Mouse (Mus musculus): ENCODE measurements around the gene Rictor. TPM values are rescaled to one million over a fixed set of nuclear protein-coding genes. Genes with fewer than 3 reads are reported as not detected.

Gene Rictor
- polyA plus RNA-seq, 1 experiment from 2014 or later = 59.3 TPM

DNA sequence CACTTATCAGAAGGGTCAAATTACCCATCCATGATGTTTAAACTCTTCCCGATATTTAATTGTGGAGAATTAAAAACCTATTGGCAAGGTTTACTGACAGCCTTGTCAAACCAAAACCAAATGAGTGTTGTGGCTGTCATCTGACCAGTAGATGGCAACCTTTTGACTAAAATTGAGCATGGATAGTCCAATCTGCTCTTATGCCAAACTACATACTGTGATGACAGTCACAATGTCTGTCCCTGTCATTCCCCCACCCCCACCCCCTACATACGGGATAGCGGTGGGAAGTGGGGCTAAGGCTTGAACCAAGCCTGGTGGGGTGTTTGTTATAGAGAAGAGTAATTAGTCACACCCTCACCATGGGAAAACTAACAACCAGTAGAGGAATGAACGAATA is 132.0 kb downstream of the Rictor start:
- Histone ChIP-seq H3K9ac (no peak overlapping the region), H3K36me3 (replicated peaks) (no peaks in the 10 kb centered on the region), H3K4me1 (no peaks in the 10 kb centered on the region), H3K9me3 (no peaks in the 10 kb centered on the region), H3K27ac (no peak overlapping the region), H3K4me2 (no peak overlapping the region), H3K27me3 (replicated peaks) (no peaks in the 10 kb centered on the region), H3K4me3 (no peak overlapping the region)
- 59% methylated on average over 4 of the region's 4 CpGs for WGBS
- ATAC-seq (replicated peaks) = peak; percentile 66

DNA sequence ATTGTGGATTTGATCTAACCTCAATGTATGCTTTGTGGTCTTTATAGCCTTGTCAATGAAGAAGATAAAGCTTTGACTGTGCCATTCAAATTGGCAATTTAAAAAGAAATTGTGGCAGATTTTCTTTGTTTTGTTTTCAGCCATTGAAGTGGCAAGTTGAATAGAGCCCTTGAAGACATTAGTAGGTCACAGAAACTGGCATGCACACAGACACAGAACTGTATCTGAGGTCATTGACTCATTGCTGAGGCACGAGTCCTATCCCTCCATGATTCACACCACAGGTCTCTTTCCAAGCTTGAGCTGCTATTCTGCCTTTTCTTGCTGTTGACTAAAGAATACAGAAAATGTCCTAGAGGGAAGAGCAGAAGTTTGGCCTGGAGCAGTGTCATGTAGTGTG is 141.7 kb downstream of the Rictor start:
- no peak overlapping the region for H3K9ac ChIP-seq
- H3K4me1 ChIP-seq = no peaks in the 10 kb centered on the region
- no peaks in the 10 kb centered on the region for H3K9me3 ChIP-seq
- H3K4me2 ChIP-seq = no peak overlapping the region
- no peaks in the 10 kb centered on the region for H3K36me3 ChIP-seq (replicated peaks)
- ATAC-seq (replicated peaks) = no peak
- WGBS = 55% methylated on average over 1 of the region's 1 CpGs
- H3K27me3 ChIP-seq (replicated peaks) = no peaks in the 10 kb centered on the region
- no peak overlapping the region for H3K27ac ChIP-seq
- no peak overlapping the region for H3K4me3 ChIP-seq

Other genes with a start within 250 kb of the Rictor start
- 2.2 and 3.4 TPM in 2 replicates for gene Fyb, start 185.5 kb upstream of the Rictor start, polyA plus RNA-seq (2015; fragmentation: Nextera tagmentation; extraction: Ambion mirVana)
- 1.6 and 1.7 TPM in 2 replicates for gene Osmr, start 166.6 kb downstream of the Rictor start, polyA plus RNA-seq (2015; fragmentation: Nextera tagmentation; extraction: Ambion mirVana)